Mouse (Mus musculus): ENCODE data around the gene Galnt10.

DNA sequence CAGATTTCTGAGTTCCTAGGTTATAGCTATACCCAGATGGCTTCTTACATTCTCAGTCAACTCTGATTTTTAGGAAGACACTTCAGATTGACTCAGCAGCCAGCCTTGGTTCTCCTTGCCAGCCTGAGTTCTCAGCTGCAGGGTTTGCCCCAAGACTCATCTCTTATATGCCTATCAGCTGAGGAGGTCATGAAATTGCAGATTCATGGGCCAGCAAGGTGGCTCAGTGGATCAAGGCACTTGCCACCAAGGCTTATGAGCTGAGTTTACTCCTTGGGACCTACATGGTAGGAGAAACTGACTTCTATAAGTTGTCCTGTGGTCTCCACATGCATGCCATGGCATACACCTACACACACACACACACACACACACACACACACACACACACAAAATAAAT lies 19.8 kb upstream of the Galnt10 start:
- TF ChIP-seq CTCF (IDR thresholded peaks at IDR 0.05; ENCODE audit: low read depth, low read length) (no peak), POLR2AphosphoS5 (IDR thresholded peaks at IDR 0.05; ENCODE audit: insufficient replicate concordance, low read depth, low read length) (no peak), TAL1 (conservative IDR thresholded peaks at IDR 0.05; ENCODE audit: low read depth, low read length) (no peak), GATA1 (IDR thresholded peaks at IDR 0.05; ENCODE audit: borderline replicate concordance, low read length) (no peak), GATA2 (IDR thresholded peaks at IDR 0.05; ENCODE audit: borderline replicate concordance, low read depth, low read length) (no peak)

Measured in G1E (cell line).